Mouse (Mus musculus) T-helper 2 cell (primary cell): ENCODE data around the gene Clec16a.

Source experiments
- in situ Hi-C: fragments of 300-600 bp; cut with MboI, MseI; formaldehyde crosslinking; loops from one replicate; pipeline ENCODE4 v1.15.1; 2025; ENCODE audit warnings: high pct_unique_total_duplicates

The Clec16a gene

DNA sequence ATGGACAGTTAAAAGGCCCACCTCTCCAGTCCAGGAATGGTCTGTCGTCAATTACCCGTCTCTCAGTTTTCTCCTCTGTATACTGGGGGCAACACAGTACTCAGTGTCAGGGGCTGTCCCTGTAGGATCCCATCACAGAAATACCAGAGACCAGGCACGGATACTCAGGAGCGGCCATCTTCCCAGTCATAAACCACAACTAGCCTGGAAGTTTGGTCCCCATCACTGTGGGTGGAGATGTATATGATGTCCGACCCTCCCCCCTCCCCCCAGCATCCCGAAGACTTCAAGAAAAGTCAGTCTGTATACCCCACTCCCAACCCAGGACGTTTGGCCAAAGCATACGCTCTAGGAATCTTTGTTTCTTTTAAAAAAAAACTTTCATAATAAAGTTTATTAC is 238.3 kb downstream of the Clec16a start:
- in situ Hi-C loops = loop anchor here (5.0 to 10.0 kb wide), 2 partner anchors 41 to 369 kb away; partner anchors contain the start of gene Nubp1

GRCm38 (mm10) chr16:10783883-10784792 is 239.0 kb downstream of the Clec16a start:
- in situ Hi-C loops = loop anchor here (5.0 to 10.0 kb wide), 2 partner anchors 42 to 369 kb away; partner anchors contain the start of gene Nubp1

DNA sequence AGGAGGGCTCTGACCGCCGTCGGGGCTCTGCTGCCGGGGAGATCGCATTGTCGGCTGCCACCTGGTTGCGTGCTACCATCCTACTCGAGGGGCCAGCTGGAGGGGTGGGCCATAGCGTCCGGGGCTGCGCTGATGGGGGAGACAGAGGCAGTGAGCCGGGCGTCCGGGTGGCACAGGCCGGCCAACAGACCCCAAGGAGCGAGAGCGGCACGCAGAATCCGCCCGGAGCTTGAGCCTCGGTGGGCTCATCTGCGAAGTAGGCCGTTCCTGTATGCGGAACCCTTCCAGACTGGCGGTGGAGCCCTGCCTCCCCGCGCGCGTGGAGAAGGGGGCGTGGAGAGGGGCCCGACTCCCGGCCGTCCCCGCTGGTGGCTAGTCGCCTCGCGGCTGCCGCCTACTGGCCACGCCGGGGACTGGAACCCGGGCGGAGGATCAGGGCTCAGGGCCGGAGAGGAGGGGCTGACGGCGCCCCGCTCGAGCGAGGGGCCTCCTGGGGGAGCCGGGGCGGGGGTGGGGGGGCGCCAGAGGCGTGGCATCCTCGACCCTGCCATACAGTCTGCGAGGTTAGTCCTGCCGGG is 239.7 kb downstream of the Clec16a start:
- in situ Hi-C loops = loop anchor here (5.0 to 10.0 kb wide), 2 partner anchors 43 to 370 kb away; partner anchors contain the start of gene Nubp1

DNA sequence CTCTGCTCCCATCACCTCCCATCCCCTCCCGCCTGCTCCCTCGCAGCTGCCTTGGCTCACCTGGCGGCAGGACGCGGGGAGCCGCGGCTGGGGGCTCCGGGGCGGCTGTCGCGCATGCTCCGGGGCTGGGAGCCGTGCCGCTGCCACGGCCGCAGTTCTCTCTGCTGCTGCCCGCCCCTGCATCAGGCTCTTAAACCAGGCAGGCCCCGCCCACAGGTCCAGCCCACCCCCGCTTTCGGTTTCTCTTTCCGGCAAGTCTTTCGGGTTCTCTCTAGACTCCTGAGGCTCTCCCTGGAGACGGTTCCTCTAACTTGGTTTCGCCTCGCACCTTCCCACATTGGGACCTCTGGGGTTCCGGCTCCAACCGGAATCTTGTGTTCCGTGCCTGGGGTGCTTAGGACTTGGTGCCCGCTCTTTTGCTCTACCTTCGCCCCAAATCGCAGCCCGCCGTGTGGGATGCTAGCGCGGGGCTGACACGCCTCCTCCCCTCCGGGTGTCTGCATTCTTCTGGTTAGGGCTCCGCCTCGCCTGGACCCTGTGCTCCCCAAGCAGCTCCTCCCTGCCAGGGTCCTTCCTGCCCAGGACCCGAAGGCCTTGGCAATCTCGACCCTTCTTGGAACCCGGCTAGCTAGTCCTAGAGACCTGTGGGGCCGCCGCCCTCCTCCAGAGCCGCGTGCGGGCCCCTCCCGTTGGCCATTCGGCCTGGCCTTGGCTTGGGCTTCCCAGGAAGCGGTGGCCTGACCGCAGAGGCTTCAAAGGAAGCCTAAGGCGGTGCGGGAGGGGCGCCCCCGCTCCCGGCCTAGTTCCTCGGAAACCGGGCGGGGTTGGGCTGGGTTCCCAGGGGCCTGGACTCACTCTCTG is 240.5 kb downstream of the Clec16a start, which contains the start of gene Socs1:
Gene Socs1, minus strand, starts transcription at position 166 of the 861 bp plus-strand sequence.
- in situ Hi-C loops = loop anchor here (10.0 kb wide), 1 partner anchor 371 kb away; the partner anchor contains the start of gene Nubp1

GRCm38 (mm10) chr16:10786288-10786687 is 241.1 kb downstream of the Clec16a start:
- in situ Hi-C loops = loop anchor here (10.0 kb wide), 1 partner anchor 371 kb away; the partner anchor contains the start of gene Nubp1

DNA sequence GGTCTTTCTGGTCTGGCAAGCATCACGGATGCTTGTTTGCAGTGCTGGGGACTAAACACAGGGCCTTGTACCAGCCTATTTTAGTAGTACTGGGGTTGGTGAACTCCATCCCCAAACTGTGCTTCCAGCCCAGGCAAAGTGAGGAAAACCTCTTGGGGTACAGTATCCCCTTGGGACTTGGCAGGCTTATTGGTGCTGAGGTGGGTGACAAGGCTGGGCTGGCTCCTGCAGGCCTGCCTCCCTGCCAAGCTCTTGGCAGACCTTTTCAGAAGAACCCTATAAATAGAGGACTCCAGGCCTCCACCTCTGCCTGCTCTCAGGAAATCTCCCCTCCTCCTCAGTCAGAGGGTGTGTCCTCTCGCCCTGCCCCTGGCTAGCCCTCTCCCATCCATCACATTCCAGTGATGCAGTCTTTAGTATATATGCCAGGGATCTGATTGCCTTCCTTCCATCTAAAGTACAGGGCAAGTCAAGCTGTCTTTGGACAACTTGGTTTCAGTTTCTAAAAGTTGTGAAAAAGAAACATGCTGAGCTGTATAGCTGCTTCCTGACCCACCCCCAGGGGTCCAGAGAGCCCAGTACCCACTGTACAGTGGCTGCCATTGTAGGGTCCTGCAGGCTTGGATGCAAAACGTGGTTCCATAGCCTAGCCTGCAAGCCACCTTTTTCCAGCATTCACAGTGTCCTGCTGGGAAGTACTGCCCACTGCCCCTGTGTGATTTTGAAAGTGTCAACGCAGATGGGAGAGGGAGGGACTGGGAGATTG is 241.8 kb downstream of the Clec16a start:
- in situ Hi-C loops = loop anchor here (10.0 kb wide), 1 partner anchor 372 kb away; the partner anchor contains the start of gene Nubp1

DNA sequence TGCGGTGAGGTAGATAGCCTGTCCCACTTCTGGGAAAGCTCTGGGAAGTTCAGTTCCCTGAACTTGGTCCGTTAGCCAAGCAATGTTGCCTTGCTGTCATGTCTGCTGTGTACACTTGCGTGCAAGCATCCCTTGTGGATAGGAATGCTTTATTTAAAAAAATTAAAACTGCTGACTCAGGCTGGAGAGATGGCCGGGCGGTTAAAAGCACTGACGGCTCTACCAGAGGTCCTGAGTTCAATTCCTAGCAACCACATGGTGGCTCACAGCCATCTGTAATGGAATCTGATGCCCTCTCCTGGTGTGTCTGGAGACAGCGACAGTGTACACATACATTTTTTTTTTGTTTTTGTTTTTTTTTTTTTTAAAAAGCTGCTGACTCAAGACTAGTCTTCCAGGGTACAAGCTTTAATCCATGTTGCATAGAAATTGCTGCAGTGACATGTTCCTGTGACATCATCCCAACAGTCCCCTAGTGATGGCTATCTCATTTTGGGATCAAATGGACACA is 242.5 kb downstream of the Clec16a start:
- in situ Hi-C loops = loop anchor here (10.0 kb wide), 1 partner anchor 373 kb away; the partner anchor contains the start of gene Nubp1

DNA sequence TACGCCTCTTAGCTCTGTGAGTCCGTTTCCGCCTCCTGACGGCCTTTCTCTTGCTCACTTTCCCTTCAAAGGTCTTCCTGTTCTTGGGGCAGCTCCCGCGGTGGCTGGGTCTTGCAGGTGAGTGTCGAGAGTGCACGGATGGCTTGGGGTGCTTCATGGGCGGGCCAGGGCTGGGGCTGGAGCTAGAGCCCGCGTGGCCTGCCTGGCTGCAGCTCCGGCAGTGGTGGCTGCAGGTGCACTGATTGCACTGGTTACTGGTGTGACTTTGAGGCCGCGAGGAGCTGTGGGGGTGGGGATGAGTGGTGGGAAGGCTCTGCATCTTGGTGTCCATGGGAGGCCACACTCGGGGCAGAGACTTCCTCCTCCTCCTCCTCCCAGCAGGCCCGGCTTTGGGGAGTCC is 243.1 kb downstream of the Clec16a start, which contains the start of gene Tnp2:
Gene Tnp2, minus strand, starts transcription at position 390 of the 400 bp plus-strand sequence.
- in situ Hi-C loops = loop anchor here (10.0 kb wide), 1 partner anchor 373 kb away; the partner anchor contains the start of gene Nubp1

GRCm38 (mm10) chr16:10788866-10789265 is 243.7 kb downstream of the Clec16a start:
- in situ Hi-C loops = loop anchor here (10.0 kb wide), 1 partner anchor 374 kb away; the partner anchor contains the start of gene Nubp1

- in situ Hi-C loops = loop anchor here (5.0 kb wide), 2 partner anchors 52 to 167 kb away; no protein-coding TSS in a partner anchor
Observed at GRCm38 (mm10) chr16:10790702-10791101, 245.6 kb downstream of the Clec16a start, which contains the start of gene Prm3. TSS of gene Prm3 (minus strand) at chr16:10790914.
